In genomic region chr6:24721317-24722099, GRCm38 (mm10) we compare ENCODE assay signal across 9 mouse cellular contexts. TPM values are rescaled to one million over a fixed set of nuclear protein-coding genes. Genes with fewer than 3 reads are reported as not detected.
DNase-seq lines count a peak whose midpoint lies in the region; ATAC-seq and TF ChIP-seq lines count a peak whose summit lies in the region.
"Had no signal": no experiment of that assay in that cellular context is flagged by ENCODE, and none has a peak within 500 bp of the region (broad histone marks: within the 10 kb centered on the region; RNA-seq: fewer than 3 reads in every experiment).

No protein-coding gene starts in this region.

- TF ChIP-seq CTCF in liver, embryonic 14.5 days (IDR thresholded peaks at IDR 0.05; ENCODE audit: low read depth): peak; percentile 52

- H3K4me3 ChIP-seq in embryonic facial prominence, embryonic 10.5 days: no peak overlapping the region
- H3K4me3 ChIP-seq in liver, embryonic 14.5 days (ENCODE audit: insufficient read depth in 1 of 2, low read depth in 2 of 2, low read length in 2 of 2): no peak overlapping the region

- no peak overlapping the region for H3K27ac ChIP-seq in embryonic facial prominence, embryonic 10.5 days (replicated peaks)
- H3K27ac ChIP-seq in liver, embryonic 14.5 days: no peak overlapping the region

- H3K4me1 ChIP-seq in embryonic facial prominence, embryonic 10.5 days: no peaks in the 10 kb centered on the region
- H3K4me1 ChIP-seq in liver, embryonic 14.5 days (replicated peaks; ENCODE audit: control insufficient read depth in 2 of 2, insufficient read depth in 2 of 2, low read length in 1 of 2): no peaks in the 10 kb centered on the region

- intact Hi-C loops in gastrocnemius, postnatal 14 days (cut with DNase I; ENCODE audit: low total_unique reads): loop anchor here (10.0 kb wide), 1 partner anchor 173 kb away; no protein-coding TSS in a partner anchor

- H3K4me2 ChIP-seq in liver, embryonic 14.5 days (ENCODE audit: low read depth): no peak overlapping the region

- H3K27me3 ChIP-seq in embryonic facial prominence, embryonic 10.5 days (replicated peaks; ENCODE audit: low read depth, poor library complexity, severe bottlenecking): no peaks in the 10 kb centered on the region
- H3K27me3 ChIP-seq in liver, embryonic 14.5 days (ENCODE audit: control insufficient read depth, insufficient read depth, low read length): no peaks in the 10 kb centered on the region

- no peak for TF ChIP-seq EP300 in liver, embryonic 14.5 days (IDR thresholded peaks at IDR 0.05; ENCODE audit: low read depth)

- no peaks in the 10 kb centered on the region for H3K36me3 ChIP-seq in embryonic facial prominence, embryonic 10.5 days (replicated peaks)
- H3K36me3 ChIP-seq in liver, embryonic 14.5 days (replicated peaks; ENCODE audit: control insufficient read depth, insufficient read depth, low read depth): no peaks in the 10 kb centered on the region

- peak; percentile 19 for DNase-seq in gastrocnemius, adult 18-20 months (ENCODE audit: low spot score)
- DNase-seq in gastrocnemius, postnatal 14 days: no peak
- DNase-seq in urinary bladder, postnatal 14 days (ENCODE audit: low spot score): peak; percentile 44
- no peak for DNase-seq in urinary bladder, postnatal 4 days (ENCODE audit: low spot score in 2 of 2)
- DNase-seq in embryonic facial prominence, embryonic 10.5 days (ENCODE audit: low spot score): peak; percentile 25
- peak; percentile 54 for DNase-seq in induced T-regulatory cell, adult 2 months (ENCODE audit: low read depth)
- peak in 1 of 3 experiments; percentile 2 for DNase-seq in liver, embryonic 14.5 days (ENCODE audit: low read depth in 3 of 3, low spot score in 3 of 3)

- no peak for ATAC-seq in liver, embryonic 14.5 days (ENCODE audit: insufficient read depth)
- ATAC-seq in monocyte, adult 5-6 weeks (replicated peaks; ENCODE audit: insufficient number of reproducible peaks, low FRiP score, low TSS enrichment, poor library complexity, severe bottlenecking): no peak

- H3K9me3 ChIP-seq in embryonic facial prominence, embryonic 10.5 days: no peaks in the 10 kb centered on the region
- no peaks in the 10 kb centered on the region for H3K9me3 ChIP-seq in liver, embryonic 14.5 days (ENCODE audit: control insufficient read depth, low read length)

- no peak overlapping the region for H3K9ac ChIP-seq in liver, embryonic 14.5 days (replicated peaks)

- WGBS in embryonic facial prominence, embryonic 10.5 days: 36% methylated on average over 13 of the region's 13 CpGs
- 23% methylated on average over 13 of the region's 13 CpGs for WGBS in liver, embryonic 14.5 days (ENCODE audit: insufficient replicate concordance)

RNA-seq across cellular contexts. Expression of gene Hyal6, which starts 11.5 kb away (rescaled TPM):
- total RNA-seq in gastrocnemius, adult 18-20 months (2021): not detected
- not detected for total RNA-seq in gastrocnemius, postnatal 14 days (2021)
- not detected in 2 replicates for polyA plus RNA-seq in embryonic facial prominence, embryonic 10.5 days (2016; fragmentation: Nextera tagmentation; extraction: Ambion mirVana)
- not detected in 2 replicates for polyA plus RNA-seq in liver, embryonic 14.5 days (2012; rRNA removed)
- 0.03 TPM in 1 of 2 replicates, not detected in the other for polyA plus RNA-seq in liver, embryonic 14.5 days (2014; fragmentation: Nextera tagmentation; extraction: Ambion mirVana)
- 0.39 TPM in 1 of 3 replicates, not detected in the others for total RNA-seq in monocyte, adult 5-6 weeks (2017)
- polyA plus RNA-seq: liver, embryonic 16.5 days had no signal

RNA-seq across cellular contexts. Expression of gene Hyal4, which starts 26.6 kb away (rescaled TPM):
- not detected for total RNA-seq in gastrocnemius, adult 18-20 months (2021)
- not detected for total RNA-seq in gastrocnemius, postnatal 14 days (2021)
- polyA plus RNA-seq in embryonic facial prominence, embryonic 10.5 days (2016; fragmentation: Nextera tagmentation; extraction: Ambion mirVana): not detected in 2 replicates
- polyA plus RNA-seq in liver, embryonic 14.5 days (2012; rRNA removed): not detected in 2 replicates
- polyA plus RNA-seq in liver, embryonic 14.5 days (2014; fragmentation: Nextera tagmentation; extraction: Ambion mirVana): not detected in 2 replicates
- not detected in 3 replicates for total RNA-seq in monocyte, adult 5-6 weeks (2017)
- polyA plus RNA-seq: liver, embryonic 16.5 days had no signal

RNA-seq across cellular contexts. Expression of gene Wasl, which starts 56.7 kb away (rescaled TPM):
- 10 to 100 TPM; 14.8 to 18.9 TPM for total RNA-seq in gastrocnemius, adult 18-20 months (2021)
- 10 to 100 TPM; 18.9 to 19.7 TPM for total RNA-seq in gastrocnemius, postnatal 14 days (2021)
- 60.6 and 65.5 TPM in 2 replicates for polyA plus RNA-seq in embryonic facial prominence, embryonic 10.5 days (2016; fragmentation: Nextera tagmentation; extraction: Ambion mirVana)
- polyA plus RNA-seq in liver, embryonic 14.5 days (2012; rRNA removed): 5.0 and 6.0 TPM in 2 replicates
- 11.4 and 12.9 TPM in 2 replicates for polyA plus RNA-seq in liver, embryonic 14.5 days (2014; fragmentation: Nextera tagmentation; extraction: Ambion mirVana)
- total RNA-seq in monocyte, adult 5-6 weeks (2017): 6.4 to 20.8 TPM (median 13.4 TPM) in 3 replicates

Comparison
In these comparisons a context has a peak if more than half of its experiments do, and no peak if none do; other contexts are left out.
1. DNase-seq: peak in gastrocnemius, adult 18-20 months (single experiment), urinary bladder, postnatal 14 days (single experiment), embryonic facial prominence, embryonic 10.5 days (single experiment) and induced T-regulatory cell, adult 2 months (single experiment); none in gastrocnemius, postnatal 14 days (single experiment) and urinary bladder, postnatal 4 days (0 of 2).